Mouse (Mus musculus) myocyte (in vitro differentiated cells): Measurements from ENCODE around the gene Abcf1. TPM values are rescaled to one million over a fixed set of nuclear protein-coding genes. Genes with fewer than 3 reads are reported as not detected.

ENCODE experiments used
- H3K27me3 ChIP-seq: one replicate; pipeline ENCODE4 v1.6.1; 2011; ENCODE audit not compliant: control insufficient read depth, insufficient read depth, insufficient read length
- H3K36me3 ChIP-seq: one replicate; pipeline ENCODE4 v1.6.1; 2011; ENCODE audit not compliant: control insufficient read depth, insufficient read depth
- H3K4me2 ChIP-seq: one replicate; pipeline ENCODE4 v1.6.1; 2011; ENCODE audit warnings: low read depth, control low read depth
- H3K4me3 ChIP-seq: one replicate; pipeline ENCODE4 v1.5.1; 2011; ENCODE audit warnings: mild to moderate bottlenecking, control low read depth, moderate library complexity
- H3K79me2 ChIP-seq: one replicate; pipeline ENCODE4 v1.6.1; 2011; ENCODE audit not compliant: control insufficient read depth, insufficient read depth
- H3ac ChIP-seq: one replicate; pipeline ENCODE4 v1.6.1; 2011; ENCODE audit not compliant: control insufficient read depth, insufficient read length
- CEBPB ChIP-seq: IDR thresholded peaks from 2 replicates; pipeline ENCODE4 v1.6.1; 2011; ENCODE audit warnings: mild to moderate bottlenecking, moderate library complexity; ENCODE audit not compliant: poor library complexity, insufficient read depth, severe bottlenecking
- E2F4 ChIP-seq: IDR thresholded peaks from one replicate; pipeline ENCODE4 v1.6.1; 2011; ENCODE audit warnings: mild to moderate bottlenecking, control low read depth, moderate library complexity; ENCODE audit not compliant: insufficient read depth
- MAX ChIP-seq: IDR thresholded peaks from one replicate; pipeline ENCODE4 v1.6.1; 2011; ENCODE audit warnings: low read depth, mild to moderate bottlenecking, control low read depth
- MYOD1 ChIP-seq, 3 experiments: IDR thresholded peaks; one replicate each; pipeline ENCODE4 v1.6.1; 2011; ENCODE audit warnings: control low read depth in 2 of 3, low read depth in 2 of 3, mild to moderate bottlenecking in 2 of 3, moderate library complexity in 1 of 3; ENCODE audit not compliant: insufficient read length in 2 of 3, control insufficient read depth in 1 of 3
- MYOG ChIP-seq, 3 experiments: IDR thresholded peaks; one replicate each; pipeline ENCODE4 v1.6.1; 2011; ENCODE audit warnings: control low read depth in 2 of 3, low read depth in 2 of 3, mild to moderate bottlenecking in 2 of 3; ENCODE audit not compliant: insufficient read length in 2 of 3, control insufficient read depth in 1 of 3, insufficient read depth in 1 of 3
- POLR2A ChIP-seq: IDR thresholded peaks from one replicate; pipeline ENCODE4 v1.6.1; 2011; ENCODE audit warnings: low read depth, mild to moderate bottlenecking, control low read depth, moderate library complexity; ENCODE audit not compliant: insufficient read length
- POLR2AphosphoS2 ChIP-seq: IDR thresholded peaks from one replicate; pipeline ENCODE4 v1.6.1; 2011; ENCODE audit warnings: low read depth, control low read depth; ENCODE audit not compliant: insufficient read length
- REST ChIP-seq: IDR thresholded peaks from one replicate; pipeline ENCODE4 v1.6.1; 2011; ENCODE audit warnings: mild to moderate bottlenecking, control low read depth, moderate library complexity; ENCODE audit not compliant: insufficient read depth, insufficient read length
- SRF ChIP-seq: IDR thresholded peaks from one replicate; pipeline ENCODE4 v1.6.1; 2011; ENCODE audit warnings: low read depth; ENCODE audit not compliant: control insufficient read depth, insufficient read length
- TCF12 ChIP-seq: IDR thresholded peaks from one replicate; pipeline ENCODE4 v1.6.1; 2011; ENCODE audit warnings: mild to moderate bottlenecking, control low read depth; ENCODE audit not compliant: poor library complexity, insufficient read depth, severe bottlenecking
- TCF3 ChIP-seq: IDR thresholded peaks from one replicate; pipeline ENCODE4 v1.6.1; 2011; ENCODE audit warnings: low read depth, control low read depth; ENCODE audit not compliant: insufficient read length
- USF1 ChIP-seq: IDR thresholded peaks from one replicate; pipeline ENCODE4 v1.6.1; 2011; ENCODE audit warnings: low read depth, mild to moderate bottlenecking, control low read depth, moderate library complexity
- polyA plus RNA-seq: library from polyadenylated mRNA; unstranded; fragments of >200 nt; fragmentation: generic; extraction: Trizol; gene quantifications from one replicate; pipeline ENCODE4 v1.2.1, GENCODE M21; 2012; ENCODE audit warnings: missing spikeins

Gene Abcf1
- polyA plus RNA-seq, 1 experiment, result 90.1 TPM

GRCm38 (mm10) chr17:35979401-35980362 is 10.1 kb upstream of the Abcf1 start, which contains the start of the genes Gnl1 and Prr3:
Gnl1 (plus strand) TSS chr17:35979851.
Prr3 (minus strand) TSS chr17:35980236.
- peaks cover 4% of the 10 kb centered on the region for H3K36me3 ChIP-seq
- TF ChIP-seq POLR2AphosphoS2 (no peak), MYOG (IDR thresholded peaks at IDR 0.05; ENCODE audit: control insufficient read depth in 1 of 3, insufficient read depth in 1 of 3, insufficient read length in 2 of 3, low read depth in 2 of 3) (peak in 1 of 3 experiments; percentile 2)
- peak within 1 kb of the TSS; percentile 38 for H3ac ChIP-seq
- H3K27me3 ChIP-seq, result no peaks in the 10 kb centered on the region
- peak within 1 kb of the TSS; percentile 95 for H3K4me3 ChIP-seq
- H3K79me2 ChIP-seq, result peaks cover 39% of the 10 kb centered on the region
- H3K4me2 ChIP-seq, result peak within 1 kb of the TSS; percentile 97

- Histone ChIP-seq H3K36me3 (peaks cover 4% of the 10 kb centered on the region), H3K27me3 (no peaks in the 10 kb centered on the region), H3K4me2 (peak overlapping the region; percentile 97), H3ac (peak overlapping the region; percentile 38), H3K4me3 (peak overlapping the region; percentile 95), H3K79me2 (peaks cover 39% of the 10 kb centered on the region)
- 0 out of 2 replicates have a peak, but pooled peaks have one; percentile 37 for TF ChIP-seq CEBPB
- TF ChIP-seq POLR2AphosphoS2, result peak; percentile 55
- TF ChIP-seq MYOG (IDR thresholded peaks at IDR 0.05; ENCODE audit: control insufficient read depth in 1 of 3, insufficient read depth in 1 of 3, insufficient read length in 2 of 3, low read depth in 2 of 3), result no peak
Measured at GRCm38 (mm10) chr17:35978811-35979400, 9.3 kb upstream of the Abcf1 start.

DNA sequence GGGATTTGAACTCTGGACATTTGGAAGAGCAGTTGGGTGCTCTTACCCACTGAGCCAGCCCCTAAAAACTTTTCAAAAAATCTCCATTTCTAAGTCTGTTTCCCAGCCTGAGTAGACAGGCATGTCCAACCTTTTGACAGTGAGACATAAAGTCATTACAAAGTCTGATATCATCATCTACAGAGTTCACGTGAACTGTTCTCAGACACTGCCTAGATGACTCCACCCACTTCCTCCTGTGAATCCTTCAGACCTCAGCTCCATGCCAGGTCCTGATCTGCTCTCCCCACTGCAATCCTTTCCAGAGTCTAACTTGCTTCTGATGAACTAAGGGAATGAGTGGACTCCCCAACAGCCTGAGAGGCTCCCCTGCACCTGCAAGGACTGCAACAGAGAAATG is 2.6 kb upstream of the Abcf1 start:
- Histone ChIP-seq H3K27me3 (no peaks in the 10 kb centered on the region), H3K4me3 (no peak overlapping the region), H3K79me2 (peaks cover 33% of the 10 kb centered on the region), H3K36me3 (no peaks in the 10 kb centered on the region), H3ac (no peak overlapping the region), H3K4me2 (no peak overlapping the region)
- no peak for TF ChIP-seq REST
- TF ChIP-seq TCF12, result no peak
- TF ChIP-seq MYOD1 (IDR thresholded peaks at IDR 0.05; ENCODE audit: control insufficient read depth in 1 of 3, insufficient read length in 2 of 3, low read depth in 2 of 3), result no peak
- no peak for TF ChIP-seq E2F4
- no peak for TF ChIP-seq MAX

GRCm38 (mm10) chr17:35967621-35968020 is 1.9 kb downstream of the Abcf1 start:
- no peak overlapping the region for H3K4me3 ChIP-seq
- peaks cover 9% of the 10 kb centered on the region for H3K36me3 ChIP-seq
- no peaks in the 10 kb centered on the region for H3K27me3 ChIP-seq
- H3K4me2 ChIP-seq, result no peak overlapping the region
- TF ChIP-seq POLR2AphosphoS2 (no peak), MAX (no peak), TCF12 (no peak), MYOD1 (IDR thresholded peaks at IDR 0.05; ENCODE audit: control insufficient read depth in 1 of 3, insufficient read length in 2 of 3, low read depth in 2 of 3) (no peak), POLR2A (no peak), MYOG (IDR thresholded peaks at IDR 0.05; ENCODE audit: control insufficient read depth in 1 of 3, insufficient read depth in 1 of 3, insufficient read length in 2 of 3, low read depth in 2 of 3) (no peak), SRF (no peak), TCF3 (no peak), CEBPB (no peak)
- H3ac ChIP-seq, result no peak overlapping the region
- H3K79me2 ChIP-seq, result peaks cover 33% of the 10 kb centered on the region

DNA sequence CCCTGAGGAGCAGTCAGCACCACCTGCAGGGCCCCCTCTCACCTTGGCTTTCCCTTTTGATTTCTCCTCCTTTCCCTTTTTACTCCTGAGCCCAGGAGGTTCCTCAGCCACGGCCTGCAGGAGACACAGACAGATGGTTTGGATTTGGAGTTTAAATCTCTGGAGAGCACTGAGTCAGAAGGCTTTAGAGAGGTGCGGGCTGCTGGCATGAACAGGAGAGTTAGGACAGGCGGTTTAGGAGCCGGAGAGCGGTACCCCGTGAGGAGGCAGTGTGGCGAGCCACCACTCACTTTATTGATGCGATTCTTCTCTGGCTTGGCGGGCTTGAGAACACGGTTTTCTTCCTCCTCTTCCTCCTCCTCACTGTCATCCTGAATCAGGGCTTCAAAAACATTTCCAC is 6.3 kb downstream of the Abcf1 start:
- H3K79me2 ChIP-seq, result peaks cover 23% of the 10 kb centered on the region
- H3K27me3 ChIP-seq, result no peaks in the 10 kb centered on the region
- TF ChIP-seq MYOG (IDR thresholded peaks at IDR 0.05; ENCODE audit: control insufficient read depth in 1 of 3, insufficient read depth in 1 of 3, insufficient read length in 2 of 3, low read depth in 2 of 3), result no peak
- TF ChIP-seq E2F4, result no peak
- no peak for TF ChIP-seq TCF3
- TF ChIP-seq MAX, result no peak
- TF ChIP-seq TCF12, result no peak
- TF ChIP-seq SRF, result no peak
- TF ChIP-seq USF1, result no peak
- TF ChIP-seq MYOD1 (IDR thresholded peaks at IDR 0.05; ENCODE audit: control insufficient read depth in 1 of 3, insufficient read length in 2 of 3, low read depth in 2 of 3), result no peak
- no peak for TF ChIP-seq REST
- TF ChIP-seq POLR2AphosphoS2, result no peak
- TF ChIP-seq POLR2A, result no peak
- no peak for TF ChIP-seq CEBPB
- no peak overlapping the region for H3ac ChIP-seq
- H3K4me2 ChIP-seq, result no peak overlapping the region
- H3K36me3 ChIP-seq, result peaks cover 33% of the 10 kb centered on the region
- no peak overlapping the region for H3K4me3 ChIP-seq
